Mouse (Mus musculus): ENCODE results near the gene Dmrtc2. TPM values are rescaled to one million over a fixed set of nuclear protein-coding genes. Genes with fewer than 3 reads are reported as not detected.

Dmrtc2 gene
- polyA plus RNA-seq, 1 experiment from 2014 or later: not detected

DNA sequence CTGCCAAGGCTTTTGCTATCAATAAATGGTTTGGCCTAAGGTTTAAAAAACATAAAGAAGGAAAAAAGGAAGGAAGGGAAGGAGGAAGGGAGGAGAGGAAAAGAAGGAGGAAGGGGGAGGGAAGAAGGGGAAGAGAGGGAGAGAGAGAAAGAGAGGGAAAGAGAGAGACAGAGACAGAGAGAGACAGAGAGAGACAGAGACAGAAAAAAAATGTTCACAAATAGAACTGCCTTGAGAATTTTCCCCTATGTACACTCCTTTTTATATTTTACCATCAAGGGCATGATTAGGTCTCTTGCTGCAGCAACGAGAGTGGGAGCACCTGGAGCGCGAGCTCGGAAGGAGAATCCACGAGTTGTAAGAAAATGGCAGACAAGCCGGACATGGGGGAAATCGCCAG is 7.9 kb upstream of the Dmrtc2 start, which contains the start of gene Gm9844:
Gene Gm9844 (plus strand): TSS at position 301 of the 400 bp plus-strand sequence.
- Histone ChIP-seq H3K27ac (ENCODE audit: low read length) (no peak within 1 kb of the TSS), H3K9me3 (ENCODE audit: low read length) (no peaks in the 10 kb centered on the region), H3K4me3 (ENCODE audit: low read depth, low read length) (no peak within 1 kb of the TSS), H3K4me2 (replicated peaks; ENCODE audit: low read depth, low read length) (no peak within 1 kb of the TSS), H3K36me3 (ENCODE audit: insufficient read depth, low read length) (no peaks in the 10 kb centered on the region), H3K27me3 (replicated peaks; ENCODE audit: insufficient read depth, low read length) (no peaks in the 10 kb centered on the region), H3K4me1 (ENCODE audit: insufficient read depth, low read depth, low read length) (no peaks in the 10 kb centered on the region), H3K9ac (replicated peaks; ENCODE audit: low read depth) (no peak within 1 kb of the TSS)
- ATAC-seq (no peak), DNase-seq (ENCODE audit: low spot score) (no peak)
- 81% methylated on average over 7 of the region's 7 CpGs for WGBS
- TF ChIP-seq EP300 (IDR thresholded peaks at IDR 0.05): no peak
- no peak for TF ChIP-seq CTCF (IDR thresholded peaks at IDR 0.05)

DNA sequence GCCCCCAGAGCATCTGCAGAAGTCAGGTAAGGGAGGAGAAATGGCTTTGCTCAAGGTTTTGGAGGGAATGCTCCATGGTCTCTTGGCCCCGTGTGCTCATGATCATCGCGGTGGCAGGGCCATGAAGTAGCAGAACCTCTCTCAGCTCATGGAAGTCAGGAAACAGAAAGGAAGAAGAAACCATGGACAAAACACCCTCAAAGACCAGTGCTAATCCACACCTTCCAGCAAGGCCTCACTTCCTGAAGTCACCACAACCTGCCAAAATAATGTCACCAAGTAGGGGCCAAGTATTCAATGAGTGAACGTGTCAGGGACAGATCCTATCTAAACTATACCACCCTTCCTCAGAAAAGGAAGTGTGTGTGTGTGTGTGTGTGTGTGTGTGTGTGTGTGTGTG is 7.0 kb upstream of the Dmrtc2 start:
- H3K27me3 ChIP-seq (replicated peaks; ENCODE audit: insufficient read depth, low read length): no peaks in the 10 kb centered on the region
- no peak overlapping the region for H3K4me3 ChIP-seq (ENCODE audit: low read depth, low read length)
- H3K4me2 ChIP-seq (replicated peaks; ENCODE audit: low read depth, low read length): no peak overlapping the region
- no peak overlapping the region for H3K9ac ChIP-seq (replicated peaks; ENCODE audit: low read depth)
- H3K36me3 ChIP-seq (ENCODE audit: insufficient read depth, low read length): no peaks in the 10 kb centered on the region
- ATAC-seq (no peak), DNase-seq (ENCODE audit: low spot score) (no peak)
- TF ChIP-seq CTCF (IDR thresholded peaks at IDR 0.05) (no peak), EP300 (IDR thresholded peaks at IDR 0.05) (no peak)
- WGBS: 83% methylated on average over 4 of the region's 4 CpGs
- H3K4me1 ChIP-seq (ENCODE audit: insufficient read depth, low read depth, low read length): no peaks in the 10 kb centered on the region
- no peak overlapping the region for H3K27ac ChIP-seq (ENCODE audit: low read length)
- no peaks in the 10 kb centered on the region for H3K9me3 ChIP-seq (ENCODE audit: low read length)

GRCm38 (mm10) chr7:24864156-24864555 is 5.7 kb upstream of the Dmrtc2 start:
- Histone ChIP-seq H3K4me2 (replicated peaks; ENCODE audit: low read depth, low read length) (no peak overlapping the region), H3K4me3 (ENCODE audit: low read depth, low read length) (no peak overlapping the region), H3K9me3 (ENCODE audit: low read length) (no peaks in the 10 kb centered on the region), H3K27me3 (replicated peaks; ENCODE audit: insufficient read depth, low read length) (no peaks in the 10 kb centered on the region), H3K4me1 (ENCODE audit: insufficient read depth, low read depth, low read length) (no peaks in the 10 kb centered on the region), H3K36me3 (ENCODE audit: insufficient read depth, low read length) (no peaks in the 10 kb centered on the region), H3K9ac (replicated peaks; ENCODE audit: low read depth) (no peak overlapping the region), H3K27ac (ENCODE audit: low read length) (no peak overlapping the region)
- no peak for TF ChIP-seq CTCF (IDR thresholded peaks at IDR 0.05)
- no peak for TF ChIP-seq EP300 (IDR thresholded peaks at IDR 0.05)
- ATAC-seq (no peak), DNase-seq (ENCODE audit: low spot score) (no peak)
- 35% methylated on average over 6 of the region's 6 CpGs for WGBS

DNA sequence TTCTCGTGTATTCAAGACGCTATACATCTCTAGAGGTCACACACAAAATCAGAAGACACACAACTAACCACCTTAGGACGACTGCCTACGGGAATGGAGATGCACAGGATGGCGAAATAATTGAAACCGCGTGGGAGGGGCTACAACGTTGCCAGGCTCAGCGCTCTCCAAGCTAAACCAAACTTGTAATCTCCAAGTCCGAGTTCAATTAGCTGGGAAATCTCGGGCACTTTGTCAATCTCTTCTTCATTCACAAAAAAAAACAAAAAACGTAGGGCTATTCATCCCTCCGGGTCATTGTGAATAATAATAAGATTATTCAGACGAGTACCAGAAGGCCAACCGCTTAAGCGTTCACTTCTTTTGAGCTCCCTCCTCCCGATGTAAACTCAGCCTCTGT is 777 bp upstream of the Dmrtc2 start:
- no peak overlapping the region for H3K4me2 ChIP-seq (replicated peaks; ENCODE audit: low read depth, low read length)
- no peaks in the 10 kb centered on the region for H3K27me3 ChIP-seq (replicated peaks; ENCODE audit: insufficient read depth, low read length)
- ATAC-seq (no peak), DNase-seq (ENCODE audit: low spot score) (no peak)
- 66% methylated on average over 17 of the region's 17 CpGs for WGBS
- H3K9me3 ChIP-seq (ENCODE audit: low read length): no peaks in the 10 kb centered on the region
- H3K36me3 ChIP-seq (ENCODE audit: insufficient read depth, low read length): no peaks in the 10 kb centered on the region
- no peaks in the 10 kb centered on the region for H3K4me1 ChIP-seq (ENCODE audit: insufficient read depth, low read depth, low read length)
- TF ChIP-seq CTCF (IDR thresholded peaks at IDR 0.05): no peak
- no peak for TF ChIP-seq EP300 (IDR thresholded peaks at IDR 0.05)
- H3K4me3 ChIP-seq (ENCODE audit: low read depth, low read length): no peak overlapping the region
- no peak overlapping the region for H3K27ac ChIP-seq (ENCODE audit: low read length)
- no peak overlapping the region for H3K9ac ChIP-seq (replicated peaks; ENCODE audit: low read depth)

DNA sequence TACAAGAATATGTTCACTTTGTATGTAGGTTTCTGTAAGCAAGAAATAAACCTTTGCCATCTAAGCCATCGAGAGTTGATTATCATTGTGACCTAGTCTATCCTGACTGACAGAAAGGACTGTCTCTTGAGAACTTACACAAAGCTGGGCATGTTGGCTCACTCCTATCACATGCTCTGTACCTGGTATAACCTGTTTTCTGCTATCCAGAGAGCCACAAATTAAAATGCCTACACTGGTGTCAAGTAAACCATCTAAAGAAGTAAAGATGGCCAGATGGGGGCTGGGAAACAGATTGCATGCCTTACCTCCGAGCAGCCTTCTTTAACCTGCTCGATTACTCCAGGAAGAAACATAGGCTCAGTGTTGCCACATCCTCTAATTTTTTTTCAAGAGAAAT is 7.7 kb downstream of the Dmrtc2 start:
- Histone ChIP-seq H3K9me3 (ENCODE audit: low read length) (no peaks in the 10 kb centered on the region), H3K36me3 (ENCODE audit: insufficient read depth, low read length) (no peaks in the 10 kb centered on the region), H3K27ac (ENCODE audit: low read length) (no peak overlapping the region), H3K9ac (replicated peaks; ENCODE audit: low read depth) (no peak overlapping the region), H3K4me3 (ENCODE audit: low read depth, low read length) (no peak overlapping the region), H3K4me2 (replicated peaks; ENCODE audit: low read depth, low read length) (no peak overlapping the region), H3K27me3 (replicated peaks; ENCODE audit: insufficient read depth, low read length) (no peaks in the 10 kb centered on the region), H3K4me1 (ENCODE audit: insufficient read depth, low read depth, low read length) (no peaks in the 10 kb centered on the region)
- TF ChIP-seq EP300 (IDR thresholded peaks at IDR 0.05) (no peak), CTCF (IDR thresholded peaks at IDR 0.05) (no peak)
- ATAC-seq (no peak), DNase-seq (ENCODE audit: low spot score) (no peak)
- WGBS: 60% methylated on average over 3 of the region's 3 CpGs

DNA sequence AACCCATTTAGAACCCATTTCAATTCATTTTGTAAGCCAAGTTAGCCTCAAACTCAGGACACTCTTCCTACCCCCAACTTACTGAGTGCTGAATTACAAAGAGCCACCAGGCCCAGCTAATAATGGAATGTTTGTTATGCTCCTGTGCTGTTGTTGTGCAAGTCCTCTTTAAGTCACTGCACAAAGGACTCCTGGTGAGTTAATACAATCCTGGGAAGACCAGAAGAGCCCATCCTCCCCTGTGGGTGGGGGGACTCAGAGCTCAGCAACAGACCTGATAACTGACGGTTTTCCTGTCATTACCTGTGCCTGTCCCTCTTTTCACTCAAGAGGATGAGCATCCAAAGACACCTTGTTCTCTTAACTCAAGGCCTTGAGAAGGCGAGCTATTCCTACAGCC is 9.8 kb downstream of the Dmrtc2 start:
- H3K4me2 ChIP-seq (replicated peaks; ENCODE audit: low read depth, low read length): no peak overlapping the region
- H3K27me3 ChIP-seq (replicated peaks; ENCODE audit: insufficient read depth, low read length): no peaks in the 10 kb centered on the region
- 42% methylated on average over 2 of the region's 2 CpGs for WGBS
- DNase-seq (ENCODE audit: low spot score): no peak
- H3K36me3 ChIP-seq (ENCODE audit: insufficient read depth, low read length): no peaks in the 10 kb centered on the region
- no peak for ATAC-seq
- H3K4me3 ChIP-seq (ENCODE audit: low read depth, low read length): no peak overlapping the region
- H3K27ac ChIP-seq (ENCODE audit: low read length): no peak overlapping the region
- no peak overlapping the region for H3K9ac ChIP-seq (replicated peaks; ENCODE audit: low read depth)
- H3K4me1 ChIP-seq (ENCODE audit: insufficient read depth, low read depth, low read length): no peaks in the 10 kb centered on the region
- no peak for TF ChIP-seq CTCF (IDR thresholded peaks at IDR 0.05)
- no peak for TF ChIP-seq EP300 (IDR thresholded peaks at IDR 0.05)
- no peaks in the 10 kb centered on the region for H3K9me3 ChIP-seq (ENCODE audit: low read length)
